Mouse (Mus musculus): ENCODE measurements around the gene Nfib. TPM values are rescaled to one million over a fixed set of nuclear protein-coding genes. Genes with fewer than 3 reads are reported as not detected.
A peak's percentile ranks its signal among the peaks of the same experiment; 100 is the strongest.

Gene Nfib
- polyA plus RNA-seq, 1 experiment from 2014 or later = 13.5 TPM

DNA sequence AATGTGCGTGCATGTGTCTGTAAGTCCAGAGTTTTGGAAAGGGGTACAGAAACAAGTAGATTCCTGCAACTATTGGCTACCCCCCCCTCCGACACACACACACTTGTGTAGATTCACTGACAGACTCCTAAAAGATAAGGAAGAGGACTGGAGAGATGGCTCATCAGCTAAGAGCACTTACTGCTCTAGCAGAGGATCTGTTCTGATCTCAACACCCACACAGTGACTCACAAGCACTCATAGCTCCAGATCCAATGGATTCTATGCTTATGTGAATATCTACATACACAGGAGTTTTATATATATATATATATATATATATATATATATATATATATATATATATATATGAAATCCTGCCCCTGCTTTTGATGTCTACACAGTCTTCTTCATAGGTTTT, 146.7 kb downstream of the Nfib start:
- Histone ChIP-seq H3K4me3 (ENCODE audit: low read depth, low read length) (no peak overlapping the region), H3K9ac (ENCODE audit: low read depth, low read length) (no peak overlapping the region), H3K27ac (ENCODE audit: low read depth, low read length) (no peak overlapping the region), H3K27me3 (replicated peaks; ENCODE audit: control insufficient read depth, insufficient read depth, low read length) (no peaks in the 10 kb centered on the region), H3K36me3 (ENCODE audit: control insufficient read depth, insufficient read depth) (no peaks in the 10 kb centered on the region), H3K9me3 (ENCODE audit: control insufficient read depth) (no peaks in the 10 kb centered on the region), H3K4me1 (replicated peaks; ENCODE audit: control insufficient read depth, insufficient read depth, low read length) (no peaks in the 10 kb centered on the region), H3K4me2 (replicated peaks; ENCODE audit: low read depth) (no peak overlapping the region)
- WGBS = 96% methylated on average over 2 of the region's 2 CpGs
- no peak for ATAC-seq
- no peak for TF ChIP-seq CTCF (IDR thresholded peaks at IDR 0.05; ENCODE audit: low read depth)

DNA sequence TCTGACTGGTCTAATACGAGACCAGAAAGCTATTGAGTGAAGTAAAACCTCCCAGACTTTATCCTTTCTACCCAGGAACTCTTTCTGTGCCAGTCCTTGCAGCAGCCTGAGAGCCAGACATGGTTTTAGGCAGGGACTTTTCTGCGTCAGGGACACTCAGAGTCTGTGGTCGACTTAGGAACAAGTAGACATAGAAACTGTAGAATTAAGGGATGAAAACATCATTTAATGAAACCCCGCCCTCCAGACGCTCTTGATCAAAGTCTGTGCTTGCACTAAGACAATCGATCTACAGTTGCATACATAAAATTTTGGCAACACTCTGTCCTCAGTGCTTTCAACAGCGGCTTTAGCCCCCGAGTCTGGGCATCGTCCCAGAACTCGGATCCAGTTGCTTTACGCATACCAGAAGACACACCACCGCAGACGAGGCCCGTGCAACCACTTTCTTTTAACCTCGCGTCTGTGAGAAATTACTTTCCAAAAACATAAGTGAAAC, 149.8 kb downstream of the Nfib start:
- H3K4me2 ChIP-seq (replicated peaks; ENCODE audit: low read depth) = peak overlapping the region; percentile 30; the same call in 1 of the 2 replicates

DNA sequence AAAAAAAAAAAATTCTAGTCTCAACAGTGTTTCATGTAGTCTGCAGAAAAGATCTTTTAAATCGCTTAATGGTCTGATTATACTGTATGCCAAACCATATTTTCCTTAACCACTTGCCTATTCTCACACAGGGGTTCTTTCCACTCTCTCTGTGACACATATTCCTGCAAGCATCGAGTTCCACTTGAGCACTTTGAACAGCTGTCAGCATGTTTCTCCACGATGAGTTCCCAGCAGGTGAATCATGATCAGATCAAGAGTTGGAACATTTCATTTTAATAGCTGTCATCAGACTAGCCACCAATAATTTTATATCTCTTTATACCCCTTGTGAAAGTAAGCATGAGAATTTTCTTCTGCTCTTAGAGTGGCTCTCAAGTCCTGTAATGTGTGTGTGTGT, 151.9 kb downstream of the Nfib start:
- Histone ChIP-seq H3K27ac (ENCODE audit: low read depth, low read length) (no peak overlapping the region), H3K36me3 (ENCODE audit: control insufficient read depth, insufficient read depth) (no peaks in the 10 kb centered on the region), H3K4me1 (replicated peaks; ENCODE audit: control insufficient read depth, insufficient read depth, low read length) (no peaks in the 10 kb centered on the region), H3K4me2 (replicated peaks; ENCODE audit: low read depth) (no peak overlapping the region), H3K27me3 (replicated peaks; ENCODE audit: control insufficient read depth, insufficient read depth, low read length) (no peaks in the 10 kb centered on the region), H3K9ac (ENCODE audit: low read depth, low read length) (no peak overlapping the region), H3K4me3 (ENCODE audit: low read depth, low read length) (no peak overlapping the region), H3K9me3 (ENCODE audit: control insufficient read depth) (no peaks in the 10 kb centered on the region)
- WGBS = 66% methylated on average over 3 of the region's 3 CpGs
- ATAC-seq = no peak
- TF ChIP-seq CTCF (IDR thresholded peaks at IDR 0.05; ENCODE audit: low read depth) = no peak

More for the DNA sequence above, 149.8 kb downstream of the Nfib start:
- no peak overlapping the region for H3K27ac ChIP-seq (ENCODE audit: low read depth, low read length)
- no peak overlapping the region for H3K9ac ChIP-seq (ENCODE audit: low read depth, low read length)
- no peaks in the 10 kb centered on the region for H3K9me3 ChIP-seq (ENCODE audit: control insufficient read depth)
- no peak for ATAC-seq
- TF ChIP-seq CTCF (IDR thresholded peaks at IDR 0.05; ENCODE audit: low read depth) = no peak
- WGBS = 66% methylated on average over 16 of the region's 16 CpGs
- no peaks in the 10 kb centered on the region for H3K36me3 ChIP-seq (ENCODE audit: control insufficient read depth, insufficient read depth)
- no peaks in the 10 kb centered on the region for H3K4me1 ChIP-seq (replicated peaks; ENCODE audit: control insufficient read depth, insufficient read depth, low read length)
- no peak overlapping the region for H3K4me3 ChIP-seq (ENCODE audit: low read depth, low read length)
- H3K27me3 ChIP-seq (replicated peaks; ENCODE audit: control insufficient read depth, insufficient read depth, low read length) = no peaks in the 10 kb centered on the region

DNA sequence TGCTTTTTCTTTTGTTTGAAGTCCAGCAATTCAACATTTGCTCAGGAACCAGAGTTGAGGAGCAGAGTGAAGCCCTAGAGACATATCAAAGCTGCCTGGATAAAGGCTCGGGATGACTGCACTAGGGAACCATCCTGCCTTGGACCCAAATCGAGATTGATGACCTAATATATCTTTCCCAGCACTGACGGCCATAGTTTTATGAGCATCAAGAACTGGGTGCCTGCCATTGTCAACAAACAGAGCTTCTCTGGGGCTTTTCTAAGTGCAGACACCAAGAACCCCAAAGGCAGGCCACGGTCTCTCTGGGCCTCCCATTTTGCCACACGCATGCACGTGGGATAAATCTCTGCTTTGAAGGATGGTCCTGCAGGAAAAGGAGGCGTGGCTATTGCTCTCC, 153.3 kb downstream of the Nfib start:
- 52% methylated on average over 7 of the region's 7 CpGs for WGBS
- no peaks in the 10 kb centered on the region for H3K4me1 ChIP-seq (replicated peaks; ENCODE audit: control insufficient read depth, insufficient read depth, low read length)
- no peak overlapping the region for H3K9ac ChIP-seq (ENCODE audit: low read depth, low read length)
- no peak overlapping the region for H3K4me3 ChIP-seq (ENCODE audit: low read depth, low read length)
- no peak for TF ChIP-seq CTCF (IDR thresholded peaks at IDR 0.05; ENCODE audit: low read depth)
- no peaks in the 10 kb centered on the region for H3K36me3 ChIP-seq (ENCODE audit: control insufficient read depth, insufficient read depth)
- H3K9me3 ChIP-seq (ENCODE audit: control insufficient read depth) = no peaks in the 10 kb centered on the region
- H3K27me3 ChIP-seq (replicated peaks; ENCODE audit: control insufficient read depth, insufficient read depth, low read length) = no peaks in the 10 kb centered on the region
- H3K27ac ChIP-seq (ENCODE audit: low read depth, low read length) = no peak overlapping the region
- no peak overlapping the region for H3K4me2 ChIP-seq (replicated peaks; ENCODE audit: low read depth)
- ATAC-seq = no peak

DNA sequence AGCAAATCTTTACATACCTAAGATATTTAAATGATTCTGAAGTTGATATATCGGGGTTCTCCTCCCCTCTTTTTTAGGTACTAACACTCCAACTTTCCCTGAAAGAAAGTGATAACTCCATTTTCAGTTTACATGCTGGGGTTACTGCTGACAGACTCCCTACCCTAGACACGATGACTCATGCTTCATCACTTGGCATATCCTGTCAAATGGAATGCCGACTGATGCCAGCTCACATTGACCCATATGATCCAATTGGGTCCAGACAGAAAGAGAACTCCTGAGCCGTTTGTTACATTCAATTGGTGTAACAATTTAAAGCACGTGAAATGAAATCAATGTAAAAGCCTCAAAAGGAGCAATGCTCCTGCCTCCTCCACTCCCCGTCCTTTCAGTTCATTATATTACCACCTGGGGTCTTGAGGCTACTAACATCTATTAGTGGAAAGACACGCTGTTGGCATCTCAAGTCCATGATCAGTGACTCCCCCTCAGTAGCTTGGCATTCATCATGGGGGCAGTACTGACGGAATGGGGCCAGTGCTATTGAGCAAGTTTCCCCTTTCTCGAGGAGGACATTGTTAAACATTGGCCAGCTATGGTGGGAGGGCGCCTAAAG, 155.7 kb downstream of the Nfib start:
- no peak overlapping the region for H3K4me3 ChIP-seq (ENCODE audit: low read depth, low read length)
- no peaks in the 10 kb centered on the region for H3K27me3 ChIP-seq (replicated peaks; ENCODE audit: control insufficient read depth, insufficient read depth, low read length)
- no peak overlapping the region for H3K4me2 ChIP-seq (replicated peaks; ENCODE audit: low read depth)
- no peak overlapping the region for H3K27ac ChIP-seq (ENCODE audit: low read depth, low read length)
- no peaks in the 10 kb centered on the region for H3K9me3 ChIP-seq (ENCODE audit: control insufficient read depth)
- WGBS = 87% methylated on average over 10 of the region's 10 CpGs
- H3K4me1 ChIP-seq (replicated peaks; ENCODE audit: control insufficient read depth, insufficient read depth, low read length) = no peaks in the 10 kb centered on the region
- H3K9ac ChIP-seq (ENCODE audit: low read depth, low read length) = no peak overlapping the region
- no peak for ATAC-seq
- TF ChIP-seq CTCF (IDR thresholded peaks at IDR 0.05; ENCODE audit: low read depth) = no peak
- no peaks in the 10 kb centered on the region for H3K36me3 ChIP-seq (ENCODE audit: control insufficient read depth, insufficient read depth)

DNA sequence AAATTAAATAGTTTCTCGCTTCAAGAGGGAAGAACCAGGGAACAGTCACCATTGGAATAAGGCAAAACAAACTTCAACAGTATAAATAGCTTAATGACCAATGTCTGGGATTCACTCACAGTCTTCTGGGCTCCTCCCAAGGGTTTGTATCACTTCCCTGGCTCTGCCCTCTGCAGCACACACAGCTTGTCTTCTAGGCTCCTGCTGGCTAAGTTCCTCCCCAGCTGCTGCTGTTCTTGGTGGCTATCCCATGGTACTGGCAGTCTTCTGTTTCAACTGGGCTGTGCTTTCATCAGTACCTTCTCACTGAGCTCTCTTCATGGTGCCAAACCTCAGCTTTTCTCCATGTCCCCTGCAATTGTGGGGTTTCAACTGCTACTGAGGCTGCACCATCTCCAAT, 157.3 kb downstream of the Nfib start:
- Histone ChIP-seq H3K36me3 (ENCODE audit: control insufficient read depth, insufficient read depth) (no peaks in the 10 kb centered on the region), H3K4me2 (replicated peaks; ENCODE audit: low read depth) (no peak overlapping the region), H3K27me3 (replicated peaks; ENCODE audit: control insufficient read depth, insufficient read depth, low read length) (no peaks in the 10 kb centered on the region), H3K9me3 (ENCODE audit: control insufficient read depth) (no peaks in the 10 kb centered on the region), H3K27ac (ENCODE audit: low read depth, low read length) (no peak overlapping the region), H3K4me3 (ENCODE audit: low read depth, low read length) (no peak overlapping the region), H3K9ac (ENCODE audit: low read depth, low read length) (no peak overlapping the region), H3K4me1 (replicated peaks; ENCODE audit: control insufficient read depth, insufficient read depth, low read length) (0 out of 2 replicates have a peak, but pooled peaks cover 4% of the 10 kb centered on the region)
- WGBS = 91% methylated on average over 1 of the region's 1 CpGs
- TF ChIP-seq CTCF (IDR thresholded peaks at IDR 0.05; ENCODE audit: low read depth) = no peak
- no peak for ATAC-seq

Measured in intestine, postnatal 0 days (tissue).